Mouse (Mus musculus): Measurements from ENCODE around the gene Hps4. TPM values are rescaled to one million over a fixed set of nuclear protein-coding genes. Genes with fewer than 3 reads are reported as not detected.

Hps4 gene
- polyA plus RNA-seq, 1 experiment from 2014 or later: 33.4 TPM

DNA sequence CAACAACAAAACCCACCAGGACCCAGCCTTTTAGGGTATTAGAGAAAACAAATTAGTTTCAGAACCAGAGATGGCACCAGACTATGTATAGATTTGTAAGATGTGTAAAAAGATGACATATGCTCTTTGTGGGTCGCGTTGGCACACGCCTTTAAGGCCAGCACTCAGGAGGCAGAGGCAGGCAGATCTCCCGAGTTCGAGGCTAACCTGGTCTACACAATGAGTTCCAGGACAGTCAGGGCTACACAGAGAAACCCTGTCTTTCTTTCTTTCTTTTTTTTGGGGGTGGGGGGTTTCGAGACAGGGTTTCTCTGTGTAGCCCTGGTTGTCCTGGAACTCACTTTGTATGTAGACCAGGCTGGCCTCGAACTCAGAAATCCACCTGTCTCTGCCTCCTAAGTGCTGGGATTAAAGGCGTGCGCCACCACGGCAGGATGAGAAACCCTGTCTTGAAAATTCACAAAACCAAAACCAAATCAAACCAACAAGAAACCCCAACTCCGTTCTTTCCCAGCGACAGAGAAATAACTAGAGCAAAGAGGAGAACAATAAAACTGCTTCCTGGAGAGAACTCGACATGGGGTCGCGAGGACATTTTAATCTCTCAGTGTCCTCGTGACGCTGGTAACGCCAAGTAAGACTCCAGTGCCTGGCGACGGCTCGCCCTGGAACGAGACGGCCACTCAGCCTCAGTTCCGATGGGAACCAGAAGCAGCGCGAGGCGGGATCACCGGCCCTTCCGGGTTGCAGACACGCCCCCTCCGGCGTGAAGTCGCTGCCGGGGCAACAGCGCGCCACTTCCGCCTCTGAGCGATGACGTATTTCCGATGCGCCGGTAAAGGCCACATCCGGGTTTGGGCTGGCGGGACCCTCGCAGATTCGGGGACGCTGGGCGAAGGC, 17.1 kb upstream of the Hps4 start, which contains the start of gene Tfip11:
Tfip11 (plus strand) TSS at position 813 of the 900 bp plus-strand sequence.
- WGBS: 9% methylated on average over 48 of the region's 48 CpGs

DNA sequence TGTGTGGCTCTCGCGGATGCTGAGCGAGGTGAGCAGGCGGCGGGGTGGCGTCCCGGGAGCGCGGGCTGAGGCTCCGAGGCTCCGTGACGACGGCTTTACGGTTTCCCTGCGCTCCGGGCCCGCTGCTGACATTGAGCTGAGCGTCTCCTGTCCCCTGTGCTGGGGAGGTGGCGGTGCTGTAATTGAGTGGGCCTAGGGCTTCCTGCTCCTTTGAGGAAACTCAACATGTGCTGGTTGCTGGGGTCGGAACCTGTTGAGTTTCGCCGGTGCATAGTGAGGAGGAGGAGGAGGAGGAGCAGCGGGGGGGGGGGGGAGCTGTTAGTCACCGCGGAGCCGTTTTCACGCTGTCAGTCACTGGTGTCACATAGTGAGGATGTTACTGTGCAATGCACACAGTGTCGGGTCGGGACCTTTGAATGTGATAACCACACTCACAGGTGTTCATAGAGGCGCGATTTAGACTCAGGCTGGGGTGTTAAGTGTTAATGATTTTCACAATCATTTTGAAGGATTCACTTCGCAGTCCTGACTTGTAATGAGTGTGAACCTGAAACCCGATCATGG, 16.4 kb upstream of the Hps4 start:
- Histone ChIP-seq H3K27me3 (no peaks in the 10 kb centered on the region), H3K27ac (replicated peaks) (peak overlapping the region; percentile 91), H3K9ac (replicated peaks) (peak overlapping the region; percentile 79), H3K4me1 (peaks cover 18% of the 10 kb centered on the region), H3K9me3 (no peaks in the 10 kb centered on the region), H3K36me3 (peaks cover 22% of the 10 kb centered on the region), H3K4me3 (peak overlapping the region; percentile 96), H3K4me2 (replicated peaks) (peak overlapping the region; percentile 74)
- ATAC-seq (replicated peaks): peak; percentile 32
- WGBS: under 1% methylated on average over 32 of the region's 33 CpGs

More for the DNA sequence above, 17.1 kb upstream of the Hps4 start, which contains the start of gene Tfip11:
- H3K9me3 ChIP-seq: no peaks in the 10 kb centered on the region
- peaks cover 15% of the 10 kb centered on the region for H3K36me3 ChIP-seq
- H3K27me3 ChIP-seq: no peaks in the 10 kb centered on the region
- H3K4me2 ChIP-seq (replicated peaks): peak within 1 kb of the TSS; percentile 74
- H3K9ac ChIP-seq (replicated peaks): peak within 1 kb of the TSS; percentile 79
- H3K4me3 ChIP-seq: peak within 1 kb of the TSS; percentile 96
- ATAC-seq (replicated peaks): peak; percentile 94
- peaks cover 18% of the 10 kb centered on the region for H3K4me1 ChIP-seq
- peak within 1 kb of the TSS; percentile 91 for H3K27ac ChIP-seq (replicated peaks)

DNA sequence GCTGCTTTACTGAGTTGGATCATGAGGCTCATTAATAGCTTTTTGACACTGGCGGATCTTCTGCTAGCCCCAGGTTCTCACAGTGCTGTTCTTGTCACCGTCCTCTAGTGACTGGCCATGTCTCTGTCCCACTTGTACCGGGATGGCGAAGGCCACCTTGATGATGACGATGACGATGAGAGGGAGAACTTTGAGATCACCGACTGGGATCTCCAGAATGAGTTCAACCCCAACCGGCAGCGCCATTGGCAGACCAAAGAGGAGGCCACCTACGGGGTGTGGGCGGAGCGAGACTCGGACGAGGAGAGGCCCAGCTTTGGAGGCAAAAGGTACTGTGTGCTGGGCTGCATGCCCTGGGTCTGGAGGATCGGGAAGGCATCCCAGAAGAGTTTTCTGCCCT, 15.0 kb upstream of the Hps4 start:
- ATAC-seq (replicated peaks): no peak
- H3K4me3 ChIP-seq: no peak overlapping the region
- H3K27me3 ChIP-seq: no peaks in the 10 kb centered on the region
- peaks cover 35% of the 10 kb centered on the region for H3K36me3 ChIP-seq
- H3K9me3 ChIP-seq: no peaks in the 10 kb centered on the region
- H3K4me2 ChIP-seq (replicated peaks): no peak overlapping the region
- no peak overlapping the region for H3K9ac ChIP-seq (replicated peaks)
- peaks cover 18% of the 10 kb centered on the region for H3K4me1 ChIP-seq
- no peak overlapping the region for H3K27ac ChIP-seq (replicated peaks)
- 93% methylated on average over 15 of the region's 15 CpGs for WGBS

DNA sequence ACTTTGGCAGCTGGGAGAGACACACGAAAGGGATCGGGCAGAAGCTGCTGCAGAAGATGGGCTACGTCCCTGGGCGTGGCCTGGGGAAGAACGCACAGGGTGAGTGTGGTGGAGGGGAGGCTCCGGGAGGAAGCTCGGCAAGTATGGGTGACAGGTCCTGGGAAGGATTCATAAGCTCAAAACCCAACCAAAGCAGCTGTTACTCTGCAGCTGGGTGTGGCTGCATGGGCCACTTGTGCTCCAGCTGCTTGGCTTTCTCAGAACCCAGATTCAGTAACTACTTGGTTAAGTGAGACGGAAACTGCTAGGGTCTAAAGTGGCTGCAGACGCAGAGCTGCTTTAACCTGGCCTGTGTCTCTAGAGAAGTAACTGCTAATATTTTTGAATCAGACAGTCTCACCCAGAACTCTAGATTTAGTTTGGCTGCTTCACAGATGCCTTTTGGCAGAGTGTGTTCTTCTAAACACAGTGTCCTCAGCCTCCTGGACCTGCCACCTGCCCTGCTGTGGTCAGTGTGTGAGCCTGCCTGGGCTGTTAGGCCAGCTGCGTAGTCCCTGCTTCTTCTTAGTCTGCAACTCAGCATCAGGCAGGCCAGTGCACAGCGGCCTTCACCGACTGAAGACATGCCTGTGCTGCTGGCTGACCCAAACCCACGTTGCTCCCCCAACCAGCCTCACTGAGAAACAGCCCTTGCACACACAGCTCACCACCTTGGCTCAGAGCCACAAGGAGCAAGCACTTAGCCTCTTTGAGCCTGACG, 12.9 kb upstream of the Hps4 start:
- peaks cover 18% of the 10 kb centered on the region for H3K4me1 ChIP-seq
- peaks cover 56% of the 10 kb centered on the region for H3K36me3 ChIP-seq
- no peak overlapping the region for H3K4me3 ChIP-seq
- no peak overlapping the region for H3K9ac ChIP-seq (replicated peaks)
- no peak overlapping the region for H3K27ac ChIP-seq (replicated peaks)
- no peak overlapping the region for H3K4me2 ChIP-seq (replicated peaks)
- no peak for ATAC-seq (replicated peaks)
- 95% methylated on average over 14 of the region's 14 CpGs for WGBS
- no peaks in the 10 kb centered on the region for H3K27me3 ChIP-seq
- H3K9me3 ChIP-seq: no peaks in the 10 kb centered on the region

DNA sequence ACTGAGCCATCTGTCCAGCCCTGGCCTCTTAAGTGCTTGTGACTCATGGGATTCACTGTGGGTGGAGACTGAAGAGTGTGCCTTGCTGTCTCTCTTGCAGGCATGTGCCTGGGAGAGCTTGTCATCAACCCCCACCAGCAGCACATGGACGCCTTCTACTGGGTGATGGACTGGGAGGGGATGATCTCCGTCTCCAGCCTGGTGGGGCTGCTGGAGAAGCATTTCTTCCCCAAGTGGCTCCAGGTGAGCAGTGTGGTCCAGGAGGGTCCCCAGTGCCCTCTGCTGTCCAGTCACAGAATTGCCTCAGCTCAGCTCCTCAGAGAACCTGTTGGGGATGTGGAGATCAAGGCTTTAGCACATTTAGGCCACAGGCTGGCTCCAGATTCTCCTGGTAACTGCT, 7.4 kb upstream of the Hps4 start:
- no peak overlapping the region for H3K27ac ChIP-seq (replicated peaks)
- H3K4me3 ChIP-seq: no peak overlapping the region
- WGBS: 32% methylated on average over 2 of the region's 2 CpGs
- peaks cover 89% of the 10 kb centered on the region for H3K36me3 ChIP-seq
- no peaks in the 10 kb centered on the region for H3K27me3 ChIP-seq
- H3K4me1 ChIP-seq: no peaks in the 10 kb centered on the region
- no peaks in the 10 kb centered on the region for H3K9me3 ChIP-seq
- no peak overlapping the region for H3K9ac ChIP-seq (replicated peaks)
- no peak; the same call in 1 of the 2 replicates for ATAC-seq (replicated peaks)
- H3K4me2 ChIP-seq (replicated peaks): no peak overlapping the region

DNA sequence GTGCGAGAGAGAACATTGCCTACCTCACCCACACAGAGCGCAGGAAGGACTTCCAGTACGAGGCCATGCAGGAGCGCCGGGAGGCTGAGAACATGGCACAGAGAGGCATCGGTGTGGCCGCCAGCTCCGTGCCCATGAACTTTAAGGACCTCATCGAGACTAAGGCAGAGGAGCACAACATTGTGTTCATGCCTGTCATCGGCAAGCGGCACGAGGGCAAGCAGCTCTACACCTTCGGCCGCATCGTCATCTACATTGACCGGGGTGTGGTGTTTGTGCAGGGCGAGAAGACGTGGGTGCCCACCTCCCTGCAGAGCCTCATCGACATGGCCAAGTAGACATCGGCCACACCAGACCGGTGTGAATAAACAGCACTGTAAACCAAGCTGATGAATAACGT, 5.9 kb upstream of the Hps4 start:
- Histone ChIP-seq H3K4me3 (no peak overlapping the region), H3K27me3 (no peaks in the 10 kb centered on the region), H3K36me3 (peaks cover 74% of the 10 kb centered on the region), H3K4me2 (replicated peaks) (no peak overlapping the region), H3K9ac (replicated peaks) (no peak overlapping the region), H3K4me1 (peaks cover 6% of the 10 kb centered on the region), H3K9me3 (no peaks in the 10 kb centered on the region), H3K27ac (replicated peaks) (no peak overlapping the region)
- 95% methylated on average over 22 of the region's 22 CpGs for WGBS
- no peak for ATAC-seq (replicated peaks)

DNA sequence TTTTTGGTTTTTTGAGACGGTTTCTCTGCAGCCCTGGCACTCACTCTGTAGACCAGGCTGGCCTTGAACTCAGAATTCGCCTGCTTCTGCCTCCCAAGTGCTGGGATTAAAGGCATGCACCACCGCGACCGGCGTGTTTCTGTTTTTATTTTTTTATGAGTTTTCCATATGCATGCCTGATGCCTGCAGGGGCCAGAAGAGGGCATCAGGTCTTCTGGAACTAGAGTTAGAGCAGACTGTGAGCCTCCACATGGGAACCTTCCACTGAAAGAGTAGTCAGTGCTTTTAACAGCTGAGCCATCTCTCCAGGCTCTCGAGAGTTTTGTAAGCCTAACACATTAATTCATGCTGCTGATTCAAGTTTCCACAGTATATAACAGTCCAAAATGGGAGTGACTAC, 3.7 kb upstream of the Hps4 start:
- Histone ChIP-seq H3K36me3 (peaks cover 53% of the 10 kb centered on the region), H3K9ac (replicated peaks) (no peak overlapping the region), H3K27me3 (no peaks in the 10 kb centered on the region), H3K4me1 (peaks cover 22% of the 10 kb centered on the region), H3K27ac (replicated peaks) (no peak overlapping the region), H3K4me3 (no peak overlapping the region), H3K4me2 (replicated peaks) (no peak overlapping the region), H3K9me3 (no peaks in the 10 kb centered on the region)
- 80% methylated on average over 7 of the region's 7 CpGs for WGBS
- ATAC-seq (replicated peaks): no peak

DNA sequence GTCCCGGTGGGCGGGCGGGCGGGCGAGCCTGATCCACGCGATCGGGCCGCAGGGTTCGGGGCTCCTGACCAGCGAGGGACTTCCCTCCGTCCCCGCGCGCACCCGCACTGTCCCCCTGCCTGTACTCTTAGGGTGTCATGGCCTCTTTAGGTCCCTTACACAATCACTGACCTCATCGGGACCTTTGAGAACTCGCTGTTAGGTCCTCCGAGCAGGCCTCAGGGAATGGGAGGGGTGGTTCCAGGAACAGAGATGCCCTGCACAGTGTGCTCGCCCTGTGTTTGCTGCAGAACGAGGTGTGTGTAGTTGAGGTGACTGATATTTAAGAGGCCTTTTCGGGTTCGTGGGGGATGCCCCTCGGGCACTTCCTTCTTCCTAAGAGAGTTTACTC, 317 bp downstream of the Hps4 start:
- Histone ChIP-seq H3K27me3 (no peaks in the 10 kb centered on the region), H3K4me2 (replicated peaks) (peak overlapping the region; percentile 76), H3K27ac (replicated peaks) (peak overlapping the region; percentile 12; the same call in 1 of the 2 replicates), H3K9ac (replicated peaks) (peak overlapping the region; percentile 71), H3K9me3 (no peaks in the 10 kb centered on the region), H3K4me1 (peaks cover 33% of the 10 kb centered on the region), H3K4me3 (peak overlapping the region; percentile 84), H3K36me3 (peaks cover 23% of the 10 kb centered on the region)
- under 1% methylated on average over 22 of the region's 24 CpGs for WGBS
- ATAC-seq (replicated peaks): peak; percentile 64

DNA sequence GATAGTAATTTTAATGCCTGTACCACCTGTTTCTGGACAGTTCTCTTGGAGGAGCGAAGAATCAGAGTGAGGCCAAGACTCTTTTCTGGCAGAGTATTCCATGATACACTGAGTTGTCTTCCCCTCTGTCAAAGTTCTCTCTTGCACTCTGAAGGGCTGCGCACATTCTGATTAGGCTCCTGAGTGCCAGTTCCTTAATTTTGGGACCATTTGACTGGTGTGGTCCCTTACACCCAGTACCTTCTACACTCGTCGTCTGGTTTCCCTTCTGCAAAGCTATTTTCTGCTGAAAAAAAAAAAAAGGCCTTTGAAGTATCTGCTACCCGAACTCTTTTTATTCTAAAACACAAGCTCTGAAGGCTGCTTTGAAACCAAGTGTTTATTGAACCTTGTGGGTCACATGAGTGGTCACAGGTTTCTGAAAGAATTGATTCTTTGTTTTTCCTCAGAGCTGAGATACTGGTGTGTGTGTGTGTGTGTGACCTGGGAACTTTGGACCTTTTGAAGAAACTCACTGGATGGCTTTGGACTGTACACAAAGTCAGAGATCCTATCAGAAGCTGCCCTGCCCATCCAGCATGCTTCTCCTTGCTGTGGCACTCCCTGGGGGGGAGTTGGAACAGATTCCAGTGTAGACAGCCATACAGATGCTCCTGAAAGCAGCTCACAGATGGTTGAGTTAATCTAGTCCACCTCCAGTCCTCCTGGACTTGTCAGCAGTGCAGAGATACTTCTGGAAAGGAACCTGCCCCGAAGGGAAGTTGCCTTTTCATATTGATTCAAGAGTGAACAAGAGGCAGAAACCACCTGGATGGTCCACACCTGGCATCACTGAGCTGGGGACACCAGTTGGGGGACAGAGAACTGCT, 1.4 kb downstream of the Hps4 start:
- Histone ChIP-seq H3K27ac (replicated peaks) (no peak overlapping the region), H3K36me3 (peaks cover 22% of the 10 kb centered on the region), H3K27me3 (no peaks in the 10 kb centered on the region), H3K4me1 (peaks cover 33% of the 10 kb centered on the region), H3K4me2 (replicated peaks) (no peak overlapping the region), H3K9ac (replicated peaks) (no peak overlapping the region; the same call in 1 of the 2 replicates), H3K9me3 (no peaks in the 10 kb centered on the region), H3K4me3 (no peak overlapping the region)
- 74% methylated on average over 6 of the region's 6 CpGs for WGBS
- ATAC-seq (replicated peaks): no peak

DNA sequence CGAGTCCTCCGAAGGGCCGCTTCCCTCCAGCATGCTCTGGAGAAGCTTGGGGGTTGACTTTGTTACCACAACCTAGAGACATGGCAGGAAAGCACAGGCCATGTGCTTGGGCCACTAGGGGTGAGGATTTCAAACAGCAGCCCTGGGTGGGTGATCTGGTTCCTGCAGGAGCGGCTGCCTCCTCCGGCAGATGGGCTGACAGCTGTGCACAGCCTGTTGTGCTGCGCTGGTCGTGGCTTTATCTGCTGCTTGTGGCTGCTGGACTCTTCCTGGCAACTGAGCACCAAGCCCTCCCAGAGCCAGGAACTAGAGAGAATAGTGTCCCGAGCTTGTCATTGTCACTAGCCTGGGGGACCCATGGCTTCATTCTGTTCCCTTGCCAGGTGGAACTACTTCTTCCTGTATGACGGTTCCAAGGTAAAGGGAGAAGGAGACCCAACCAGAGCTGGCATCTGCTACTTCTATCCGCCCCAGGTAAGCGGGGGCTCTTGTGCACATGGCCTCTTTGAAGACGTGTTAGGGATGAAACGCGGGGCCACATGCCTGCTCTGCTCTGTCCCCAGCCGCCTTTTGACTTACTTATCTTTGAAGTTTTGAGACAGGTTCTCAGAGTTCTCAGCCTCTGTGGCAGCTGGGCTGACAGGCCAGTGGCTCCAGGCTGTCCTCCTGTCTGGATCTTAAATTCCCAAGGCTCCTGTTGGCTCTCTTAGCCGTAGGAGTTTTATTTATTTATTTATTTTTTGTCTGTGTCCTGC, 3.5 kb downstream of the Hps4 start:
- Histone ChIP-seq H3K36me3 (peaks cover 33% of the 10 kb centered on the region), H3K27me3 (no peaks in the 10 kb centered on the region), H3K9me3 (no peaks in the 10 kb centered on the region), H3K4me1 (peaks cover 33% of the 10 kb centered on the region), H3K27ac (replicated peaks) (no peak overlapping the region), H3K4me3 (no peak overlapping the region), H3K9ac (replicated peaks) (no peak overlapping the region), H3K4me2 (replicated peaks) (no peak overlapping the region)
- ATAC-seq (replicated peaks): no peak
- 92% methylated on average over 16 of the region's 16 CpGs for WGBS

DNA sequence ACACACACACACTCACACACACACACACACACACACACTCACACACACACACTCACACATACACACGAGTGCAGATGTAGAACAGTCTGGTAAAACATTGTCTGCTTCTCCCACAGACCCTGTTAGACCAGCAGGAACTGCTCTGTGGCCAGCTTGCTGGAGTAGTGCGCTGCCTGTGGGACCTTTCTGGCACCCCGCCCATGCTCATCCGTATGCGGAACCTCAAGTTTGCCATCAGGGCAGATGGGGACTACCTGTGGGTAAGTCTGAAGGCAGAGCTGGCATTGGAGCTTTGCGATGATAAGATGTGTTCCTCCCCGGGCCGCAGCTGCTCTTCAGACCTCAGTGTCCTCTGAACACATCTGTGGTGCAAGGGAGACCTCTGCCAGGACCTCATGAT, 6.3 kb downstream of the Hps4 start:
- Histone ChIP-seq H3K4me1 (peaks cover 12% of the 10 kb centered on the region), H3K9ac (replicated peaks) (no peak overlapping the region), H3K27ac (replicated peaks) (no peak overlapping the region), H3K9me3 (no peaks in the 10 kb centered on the region), H3K36me3 (peaks cover 40% of the 10 kb centered on the region), H3K27me3 (no peaks in the 10 kb centered on the region), H3K4me2 (replicated peaks) (no peak overlapping the region), H3K4me3 (no peak overlapping the region)
- 92% methylated on average over 8 of the region's 8 CpGs for WGBS
- ATAC-seq (replicated peaks): no peak
